Mouse (Mus musculus) embryonic facial prominence, embryonic 10.5 days (tissue): ENCODE measurements around the gene Chit1. TPM values are rescaled to one million over a fixed set of nuclear protein-coding genes. Genes with fewer than 3 reads are reported as not detected.

Source experiments
- DNase-seq: peaks from one replicate; pipeline ENCODE4 v3.0.0-alpha.2; 2017; ENCODE audit warnings: low spot score
- H3K27ac ChIP-seq: fragments of 300-500 bp; sonication (generic); replicated peaks from 2 replicates; pipeline ENCODE4 v1.5.1; 2016; ENCODE audit warnings: mild to moderate bottlenecking
- H3K27me3 ChIP-seq: fragments of 300-500 bp; sonication (generic); replicated peaks from 2 replicates; pipeline ENCODE4 v1.6.1; 2016; ENCODE audit warnings: low read depth, mild to moderate bottlenecking; ENCODE audit not compliant: poor library complexity, severe bottlenecking
- H3K36me3 ChIP-seq: fragments of 300-500 bp; sonication (generic); replicated peaks from 2 replicates; pipeline ENCODE4 v1.6.1; 2016; ENCODE audit warnings: mild to moderate bottlenecking, moderate library complexity
- H3K4me1 ChIP-seq: fragments of 300-500 bp; sonication (generic); 2 replicates; pipeline ENCODE4 v1.6.1; 2016
- H3K4me3 ChIP-seq: fragments of 300-500 bp; sonication (generic); 2 replicates; pipeline ENCODE4 v1.5.1; 2016; ENCODE audit warnings: mild to moderate bottlenecking, moderate library complexity
- H3K9me3 ChIP-seq: fragments of 300-500 bp; sonication (generic); 2 replicates; pipeline ENCODE4 v1.6.1; 2016; ENCODE audit warnings: mild to moderate bottlenecking
- WGBS: fragments of 180-500 bp; shearing (Covaris S2); methylation state at CpG from one replicate; pipeline ENCODE4 v1.1.7; 2016; 5-methylcytosine and 5-hydroxymethylcytosine counted together
- polyA plus RNA-seq: library from polyadenylated mRNA; unstranded; fragments of >200 nt; fragmentation: Nextera tagmentation; extraction: Ambion mirVana; gene quantifications from 2 replicates; pipeline ENCODE4 v1.2.1, GENCODE M21; 2016

The Chit1 gene
- polyA plus RNA-seq: 0.09 TPM in 1 of 2 replicates, not detected in the other

GRCm38 (mm10) chr1:134110979-134111378 lies at the start of gene Chit1:
Gene Chit1, plus strand, starts transcription at chr1:134111242.
- no peak within 1 kb of the TSS for H3K27ac ChIP-seq
- 80% methylated on average over 4 of the region's 4 CpGs for WGBS

GRCm38 (mm10) chr1:134061915-134062314 lies 49.1 kb upstream of the Chit1 start:
- no peak for DNase-seq
- peak overlapping the region; percentile 94 for H3K27ac ChIP-seq
- WGBS: 56% methylated on average over 3 of the region's 3 CpGs
- H3K4me1 ChIP-seq: peaks cover 80% of the 10 kb centered on the region
- no peaks in the 10 kb centered on the region for H3K9me3 ChIP-seq
- H3K27me3 ChIP-seq: peaks cover 11% of the 10 kb centered on the region; the same call in 1 of the 2 replicates
- peak overlapping the region; percentile 58; the same call in 1 of the 2 replicates for H3K4me3 ChIP-seq
- no peaks in the 10 kb centered on the region for H3K36me3 ChIP-seq

More at GRCm38 (mm10) chr1:134110979-134111378, at the start of gene Chit1:
- Histone ChIP-seq H3K9me3 (no peaks in the 10 kb centered on the region), H3K36me3 (no peaks in the 10 kb centered on the region), H3K4me3 (no peak within 1 kb of the TSS), H3K27me3 (no peaks in the 10 kb centered on the region), H3K4me1 (peaks cover 34% of the 10 kb centered on the region)
- no peak for DNase-seq

- peak overlapping the region; percentile 44 for H3K4me3 ChIP-seq
- WGBS: 6% methylated on average over 11 of the region's 11 CpGs
- H3K9me3 ChIP-seq: no peaks in the 10 kb centered on the region
- H3K27me3 ChIP-seq: peaks cover 11% of the 10 kb centered on the region; the same call in 1 of the 2 replicates
- H3K36me3 ChIP-seq: no peaks in the 10 kb centered on the region
- DNase-seq: peak; percentile 64
- H3K27ac ChIP-seq: peak overlapping the region; percentile 94
- H3K4me1 ChIP-seq: peaks cover 86% of the 10 kb centered on the region
Measured at GRCm38 (mm10) chr1:134062411-134063085, 48.5 kb upstream of the Chit1 start.

GRCm38 (mm10) chr1:134063086-134063772 lies 47.8 kb upstream of the Chit1 start:
- Histone ChIP-seq H3K27me3 (peaks cover 11% of the 10 kb centered on the region; the same call in 1 of the 2 replicates), H3K4me1 (peaks cover 91% of the 10 kb centered on the region), H3K27ac (peak overlapping the region; percentile 94), H3K9me3 (no peaks in the 10 kb centered on the region), H3K4me3 (peak overlapping the region; percentile 44), H3K36me3 (no peaks in the 10 kb centered on the region)
- DNase-seq: peak; percentile 83
- 1% methylated on average over 33 of the region's 33 CpGs for WGBS

GRCm38 (mm10) chr1:134063773-134064125 lies 47.3 kb upstream of the Chit1 start:
- H3K4me1 ChIP-seq: peaks cover 90% of the 10 kb centered on the region
- WGBS: 12% methylated on average over 9 of the region's 9 CpGs
- peak overlapping the region; percentile 44 for H3K4me3 ChIP-seq
- H3K36me3 ChIP-seq: no peaks in the 10 kb centered on the region
- peak overlapping the region; percentile 94 for H3K27ac ChIP-seq
- H3K9me3 ChIP-seq: no peaks in the 10 kb centered on the region
- DNase-seq: no peak
- H3K27me3 ChIP-seq: peaks cover 11% of the 10 kb centered on the region; the same call in 1 of the 2 replicates

- Histone ChIP-seq H3K27ac (peak overlapping the region; percentile 94), H3K4me1 (peaks cover 87% of the 10 kb centered on the region), H3K9me3 (no peaks in the 10 kb centered on the region), H3K36me3 (no peaks in the 10 kb centered on the region), H3K27me3 (peaks cover 11% of the 10 kb centered on the region; the same call in 1 of the 2 replicates), H3K4me3 (peak overlapping the region; percentile 44)
- 87% methylated on average over 2 of the region's 2 CpGs for WGBS
- DNase-seq: no peak
Measured at GRCm38 (mm10) chr1:134064296-134064831, 46.7 kb upstream of the Chit1 start.

- H3K27me3 ChIP-seq: peaks cover 11% of the 10 kb centered on the region; the same call in 1 of the 2 replicates
- DNase-seq: no peak
- no peak overlapping the region for H3K4me3 ChIP-seq
- no peaks in the 10 kb centered on the region for H3K9me3 ChIP-seq
- H3K4me1 ChIP-seq: peaks cover 88% of the 10 kb centered on the region
- WGBS: 62% methylated on average over 4 of the region's 4 CpGs
- H3K36me3 ChIP-seq: no peaks in the 10 kb centered on the region
- H3K27ac ChIP-seq: peak overlapping the region; percentile 94
Measured at GRCm38 (mm10) chr1:134065241-134065809, 45.7 kb upstream of the Chit1 start.

GRCm38 (mm10) chr1:134066554-134066953 lies 44.5 kb upstream of the Chit1 start:
- DNase-seq: no peak
- H3K27me3 ChIP-seq: peaks cover 11% of the 10 kb centered on the region; the same call in 1 of the 2 replicates
- 58% methylated on average over 3 of the region's 3 CpGs for WGBS
- H3K27ac ChIP-seq: peak overlapping the region; percentile 94
- no peaks in the 10 kb centered on the region for H3K9me3 ChIP-seq
- peaks cover 88% of the 10 kb centered on the region for H3K4me1 ChIP-seq
- H3K4me3 ChIP-seq: no peak overlapping the region
- no peaks in the 10 kb centered on the region for H3K36me3 ChIP-seq

GRCm38 (mm10) chr1:134067143-134067619 lies 43.9 kb upstream of the Chit1 start:
- Histone ChIP-seq H3K36me3 (no peaks in the 10 kb centered on the region), H3K27me3 (peaks cover 7% of the 10 kb centered on the region; the same call in 1 of the 2 replicates), H3K4me3 (0 out of 2 replicates have a peak overlapping the region, but pooled peaks have one; percentile 1), H3K9me3 (no peaks in the 10 kb centered on the region), H3K4me1 (peaks cover 87% of the 10 kb centered on the region), H3K27ac (peak overlapping the region; percentile 94)
- 16% methylated on average over 8 of the region's 8 CpGs for WGBS
- DNase-seq: peak; percentile 71

- no peak for DNase-seq
- H3K9me3 ChIP-seq: no peaks in the 10 kb centered on the region
- no peaks in the 10 kb centered on the region for H3K27me3 ChIP-seq
- WGBS: 76% methylated on average over 8 of the region's 8 CpGs
- H3K36me3 ChIP-seq: peaks cover 7% of the 10 kb centered on the region
- H3K4me1 ChIP-seq: peaks cover 71% of the 10 kb centered on the region
- H3K27ac ChIP-seq: peak overlapping the region; percentile 66; the same call in 1 of the 2 replicates
- no peak overlapping the region for H3K4me3 ChIP-seq
Measured at GRCm38 (mm10) chr1:134070099-134070669, 40.9 kb upstream of the Chit1 start.

- Histone ChIP-seq H3K36me3 (peaks cover 20% of the 10 kb centered on the region), H3K27me3 (no peaks in the 10 kb centered on the region), H3K27ac (peak overlapping the region; percentile 66), H3K9me3 (no peaks in the 10 kb centered on the region), H3K4me3 (no peak overlapping the region), H3K4me1 (peaks cover 70% of the 10 kb centered on the region)
- WGBS: 45% methylated on average over 10 of the region's 10 CpGs
- DNase-seq: no peak
Measured at GRCm38 (mm10) chr1:134071411-134072018, 39.5 kb upstream of the Chit1 start.
